Mouse (Mus musculus) cerebellum, adult 8-10 months (tissue): Measurements from ENCODE around the gene Sdsl.

ENCODE experiments used
- DNase-seq: peaks from one replicate; pipeline ENCODE4 v3.0.0; 2022

Gene Sdsl

DNA sequence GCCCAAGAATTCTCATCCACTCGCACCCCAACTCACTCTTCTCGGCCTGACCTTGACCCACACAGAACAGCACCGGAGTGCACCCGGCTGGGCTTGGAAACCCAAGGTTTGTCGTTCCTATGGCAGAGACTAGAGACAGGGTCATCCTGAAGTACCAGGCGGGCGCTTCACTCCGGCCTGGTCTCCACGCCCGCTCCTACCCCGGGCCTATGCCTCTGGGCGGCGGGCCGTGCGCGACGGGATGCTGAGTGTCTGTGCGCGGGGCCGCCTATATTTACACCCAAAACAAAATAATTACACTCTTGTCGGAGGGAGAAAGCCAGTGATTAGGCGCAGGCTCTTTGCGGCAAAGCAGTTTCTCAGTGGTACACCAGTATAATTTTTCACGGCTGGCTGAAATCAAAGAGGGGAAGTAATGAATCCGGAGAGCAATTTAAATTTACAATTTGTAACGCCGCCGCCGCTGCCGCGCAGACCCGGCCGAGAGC is 45.1 kb downstream of the Sdsl start:
- DNase-seq = no peak

DNA sequence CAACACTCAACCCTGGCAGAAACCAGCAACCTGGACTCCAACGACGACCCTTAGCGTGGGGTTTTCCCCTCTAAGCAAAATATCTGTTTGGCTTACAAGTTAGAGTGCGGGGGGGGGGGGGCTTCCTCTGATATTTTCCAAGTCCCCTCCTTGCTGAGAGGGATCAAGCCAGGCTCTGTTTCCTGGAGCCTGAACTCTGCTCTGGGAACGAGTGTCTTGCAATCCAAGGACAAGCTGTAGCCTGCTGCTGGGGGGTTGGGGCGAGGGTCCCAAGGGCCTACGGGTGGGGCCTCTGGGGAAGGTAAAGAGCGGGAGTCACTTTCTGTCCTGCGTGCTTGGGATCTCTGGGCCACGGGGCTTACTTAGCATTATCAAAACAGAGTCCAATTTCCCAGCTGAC is 46.0 kb downstream of the Sdsl start:
- DNase-seq = no peak

DNA sequence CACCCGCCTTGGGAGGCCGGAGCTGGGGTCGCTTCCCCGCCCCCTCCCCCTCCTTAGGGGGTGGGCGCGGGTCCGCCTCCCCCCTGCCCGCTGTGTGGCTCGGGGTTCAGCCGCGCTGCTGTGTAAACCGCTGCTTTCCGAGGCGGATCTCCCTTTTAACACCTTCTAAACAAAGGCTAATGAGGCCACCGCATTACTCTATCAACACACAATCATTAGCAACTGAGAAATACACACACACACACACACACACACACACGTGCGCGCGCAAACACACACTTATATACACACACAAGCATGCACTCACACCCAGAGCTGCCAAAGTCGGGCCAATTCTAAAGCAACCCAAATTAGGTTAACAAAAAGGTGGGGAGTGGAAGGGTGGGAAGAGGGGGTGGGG is 46.9 kb downstream of the Sdsl start:
- no peak for DNase-seq

DNA sequence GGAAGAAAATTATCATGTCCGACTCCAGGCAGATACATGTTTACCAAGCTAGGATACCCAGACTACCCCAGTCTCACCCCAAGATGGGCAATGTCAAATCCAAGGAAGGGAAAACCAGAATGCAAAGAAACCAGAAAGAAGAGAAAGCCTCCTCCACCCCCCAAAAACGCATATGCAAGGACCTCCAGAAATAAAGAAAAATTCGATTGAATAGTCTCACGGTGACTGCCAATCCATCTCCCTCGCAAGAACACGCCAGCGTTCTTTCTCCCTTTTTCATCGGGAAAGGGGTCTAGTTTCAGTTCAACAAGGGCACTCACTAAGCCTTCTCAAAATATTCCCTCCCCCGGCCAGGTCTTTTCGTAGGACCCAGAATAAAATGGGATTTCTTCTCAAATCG is 48.0 kb downstream of the Sdsl start:
- DNase-seq = no peak

DNA sequence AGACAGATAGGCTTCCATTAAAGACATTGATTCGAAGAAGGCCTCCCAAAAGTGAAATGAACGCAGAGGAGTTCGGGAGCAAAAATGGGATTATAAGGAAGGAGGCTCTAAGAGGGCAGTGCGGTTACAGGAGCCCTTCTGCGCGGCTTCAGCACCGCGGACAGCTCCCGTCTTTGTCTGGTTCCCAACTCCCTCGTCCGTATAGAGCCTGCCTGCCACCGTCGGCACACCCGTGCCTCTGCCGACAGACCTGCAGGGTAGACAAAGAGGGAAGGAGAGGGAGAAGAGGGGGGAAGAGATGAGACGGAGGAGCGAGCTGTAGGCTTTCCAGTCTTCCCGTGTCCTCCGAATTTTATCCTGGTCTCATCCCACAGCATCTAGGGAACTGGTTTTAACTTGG is 48.6 kb downstream of the Sdsl start:
- DNase-seq = no peak

DNA sequence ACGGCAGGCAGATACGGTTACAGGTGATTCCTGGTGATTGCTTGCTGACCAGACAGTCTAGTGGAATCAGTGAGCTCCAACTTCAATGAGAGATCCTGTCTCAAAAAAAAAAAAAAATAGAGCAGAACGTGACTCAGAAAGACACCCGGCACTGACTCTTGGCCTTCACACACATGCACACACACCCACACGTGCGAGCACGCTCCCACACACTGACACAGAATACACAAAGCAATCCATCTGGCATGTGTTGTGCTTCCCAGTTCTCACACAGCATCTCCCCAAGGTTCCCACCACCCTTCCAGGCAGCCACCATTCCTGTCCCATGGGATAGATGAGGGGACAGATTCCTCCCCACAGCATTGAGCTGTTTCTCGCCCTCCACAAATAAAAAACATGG is 52.5 kb downstream of the Sdsl start:
- DNase-seq = no peak

DNA sequence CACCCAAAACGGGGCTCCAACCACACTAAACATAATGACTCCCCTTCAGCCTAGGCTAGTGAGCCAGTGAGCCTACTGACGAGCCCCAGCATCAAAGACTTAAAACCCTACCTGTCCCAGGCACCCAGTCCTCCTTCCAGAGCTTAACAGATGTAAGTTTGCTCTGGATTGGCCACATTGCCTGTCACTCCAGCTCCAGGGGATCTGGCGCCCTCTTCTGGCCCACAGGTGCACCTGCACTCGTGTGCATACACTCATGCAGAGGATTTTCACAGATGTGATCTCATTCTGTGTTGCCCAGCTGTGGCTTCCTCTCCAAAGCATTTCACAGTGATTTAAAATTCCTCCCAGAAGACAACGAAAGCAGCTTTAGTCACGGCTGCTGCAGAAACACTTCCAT is 59.2 kb downstream of the Sdsl start:
- no peak for DNase-seq

DNA sequence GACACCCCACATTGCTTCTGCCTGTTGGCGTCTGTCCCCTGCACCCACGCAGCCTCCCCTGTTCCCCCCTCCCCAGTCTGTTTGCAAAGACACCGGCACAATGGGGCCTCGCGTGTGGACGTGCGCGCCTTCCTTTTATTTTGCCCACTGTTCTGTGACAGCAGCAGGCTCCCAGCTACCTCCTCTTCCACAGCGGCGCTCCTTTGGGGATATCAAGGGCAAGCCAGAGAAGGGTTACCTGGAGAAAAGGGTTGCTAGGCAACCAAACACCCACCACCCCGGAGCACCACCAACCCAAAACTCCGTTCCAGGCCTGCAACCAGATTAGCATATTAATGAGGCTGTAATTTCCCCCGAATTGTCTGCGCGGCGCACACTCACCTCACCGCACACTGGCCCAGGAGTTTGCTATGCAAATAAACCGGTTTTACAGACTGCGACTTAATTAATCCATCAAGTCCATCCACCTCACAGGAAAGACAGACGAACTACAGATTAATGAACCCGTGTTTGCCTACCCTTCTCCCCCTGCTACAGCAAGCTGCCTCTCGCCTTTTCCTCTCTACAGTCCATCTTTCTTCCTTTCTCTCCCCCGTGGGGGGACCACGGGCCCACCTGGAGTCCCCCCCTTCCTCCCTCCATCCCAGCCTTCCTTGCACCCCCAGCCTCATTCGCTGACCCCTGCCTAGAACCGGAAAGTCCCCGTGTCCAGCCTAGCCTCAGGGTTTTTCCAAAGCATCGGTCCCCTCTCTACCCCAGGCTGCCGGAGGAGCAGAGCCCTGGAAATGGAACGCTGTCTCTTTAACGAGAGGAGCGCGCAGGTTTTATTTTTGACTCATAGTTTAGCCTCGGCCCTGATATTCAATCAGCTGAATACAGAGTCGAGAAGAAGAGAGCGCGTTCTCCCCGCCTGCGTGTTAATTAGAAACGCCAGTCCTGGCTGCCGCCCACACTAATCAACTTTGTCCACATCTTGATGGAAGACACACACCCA is 62.9 kb downstream of the Sdsl start:
- DNase-seq = no peak

DNA sequence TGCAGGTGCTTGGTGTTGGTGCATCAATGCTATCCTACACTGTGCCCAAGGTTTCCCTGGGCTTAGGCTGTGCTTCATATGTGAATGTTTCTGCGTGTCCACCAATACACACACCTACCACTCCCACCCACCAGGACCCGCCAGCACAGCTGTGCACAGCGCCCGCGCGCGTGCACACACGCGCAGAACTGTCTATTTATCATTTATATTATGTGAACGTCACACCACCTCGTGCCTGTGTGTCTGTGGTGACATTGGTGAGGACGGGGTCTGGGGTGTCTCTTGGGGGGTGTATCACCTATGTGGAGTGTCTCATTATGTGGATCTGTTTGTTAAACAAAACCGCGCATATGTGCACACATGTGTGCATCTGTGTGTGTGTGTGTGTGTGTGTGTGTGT is 63.7 kb downstream of the Sdsl start:
- no peak for DNase-seq
